Mouse (Mus musculus) gastrocnemius, adult 2 months (tissue): ENCODE measurements around the gene Chml. TPM values are rescaled to one million over a fixed set of nuclear protein-coding genes. Genes with fewer than 3 reads are reported as not detected.

Experiments used
- DNase-seq: peaks from one replicate; pipeline ENCODE4 v3.0.0; 2022
- H3K27ac ChIP-seq: fragments of 200-600 bp; 2 replicates; pipeline ENCODE4 v1.8.1; 2022; ENCODE audit warnings: mild to moderate bottlenecking
- H3K4me3 ChIP-seq: fragments of 200-600 bp; 2 replicates; pipeline ENCODE4 v1.8.1; 2022; ENCODE audit warnings: mild to moderate bottlenecking, moderate library complexity
- CTCF ChIP-seq: fragments of 200-600 bp; IDR thresholded peaks from 2 replicates; pipeline ENCODE4 v1.8.1; 2022; ENCODE audit warnings: antibody characterized with exemption, mild to moderate bottlenecking, moderate library complexity
- intact Hi-C: fragments of 180-260 bp; cut with DNase I; formaldehyde crosslinking; loops from one replicate; pipeline ENCODE4 v1.15.1; 2025
- long read RNA-seq, 2 experiments: library from polyadenylated mRNA; stranded (forward); transcript quantifications; one replicate each; pipeline ENCODE4 v2.0.0; 2021
- total RNA-seq, 2 experiments: library from RNA; stranded (reverse); gene quantifications; 2 replicates each; pipeline ENCODE4 v1.2.3; 2021

The Chml gene
- 1 to 10 TPM; 3.0 to 3.4 TPM for total RNA-seq
- long read RNA-seq, experiment 1, partial matches to known transcripts: 0 of 1 reads
- long read RNA-seq, experiment 1, other reads (novel, unspliced or antisense): 1 of 1 reads
- long read RNA-seq, experiment 2, full-length matches to known transcripts: 1 of 1 reads
- long read RNA-seq, experiment 2, partial matches to known transcripts: 0 of 1 reads
- long read RNA-seq, experiment 2, other reads (novel, unspliced or antisense): 0 of 1 reads

GRCm38 (mm10) chr1:175692246-175692996, at the start of gene Chml, which contains the start of gene Opn3:
Chml (minus strand) TSS chr1:175692901.
Opn3 (minus strand) TSS chr1:175692776.
- DNase-seq: peak; percentile 99
- no peak for TF ChIP-seq CTCF
- Histone ChIP-seq H3K27ac (peak within 1 kb of the TSS; percentile 92), H3K4me3 (peak within 1 kb of the TSS; percentile 91)
- intact Hi-C loops: loop anchor here (2.0 to 10.0 kb wide), 3 partner anchors 68 to 1752 kb away; partner anchors contain the start of genes Exo1, Fh1 and Zbtb18

GRCm38 (mm10) chr1:175725771-175726170, 33.1 kb upstream of the Chml start:
- no peak for DNase-seq

GRCm38 (mm10) chr1:175716832-175717231, 24.1 kb upstream of the Chml start:
- intact Hi-C loops: no loop called here
- TF ChIP-seq CTCF: no peak
- Histone ChIP-seq H3K4me3 (no peak overlapping the region), H3K27ac (no peak overlapping the region)
- no peak for DNase-seq

More at GRCm38 (mm10) chr1:175725771-175726170, 33.1 kb upstream of the Chml start:
- intact Hi-C loops: no loop called here
- no peak for TF ChIP-seq CTCF
- H3K27ac ChIP-seq: no peak overlapping the region
- no peak overlapping the region for H3K4me3 ChIP-seq

GRCm38 (mm10) chr1:175712338-175712909, 19.7 kb upstream of the Chml start:
- intact Hi-C loops: no loop called here

GRCm38 (mm10) chr1:175708013-175708412, 15.3 kb upstream of the Chml start:
- TF ChIP-seq CTCF: no peak
- no peak for DNase-seq
- intact Hi-C loops: no loop called here
- Histone ChIP-seq H3K27ac (no peak overlapping the region), H3K4me3 (no peak overlapping the region)

More at GRCm38 (mm10) chr1:175712338-175712909, 19.7 kb upstream of the Chml start:
- peak; percentile 24 for DNase-seq
- H3K4me3 ChIP-seq: no peak overlapping the region
- H3K27ac ChIP-seq: no peak overlapping the region
- TF ChIP-seq CTCF: no peak

GRCm38 (mm10) chr1:175707599-175707998, 14.9 kb upstream of the Chml start:
- TF ChIP-seq CTCF: no peak
- DNase-seq: no peak
- intact Hi-C loops: no loop called here

GRCm38 (mm10) chr1:175701145-175701544, 8.4 kb upstream of the Chml start:
- no peak overlapping the region for H3K4me3 ChIP-seq
- intact Hi-C loops: no loop called here
- DNase-seq: no peak
- no peak overlapping the region for H3K27ac ChIP-seq
- TF ChIP-seq CTCF: no peak

More at GRCm38 (mm10) chr1:175707599-175707998, 14.9 kb upstream of the Chml start:
- Histone ChIP-seq H3K27ac (no peak overlapping the region), H3K4me3 (no peak overlapping the region)

- no peak for DNase-seq
- Histone ChIP-seq H3K27ac (no peak overlapping the region), H3K4me3 (no peak overlapping the region)
- intact Hi-C loops: loop anchor here (10.0 kb wide), 1 partner anchor 1745 kb away; the partner anchor contains the start of gene Zbtb18
- no peak for TF ChIP-seq CTCF
Observed at GRCm38 (mm10) chr1:175699796-175700195, 7.1 kb upstream of the Chml start.

- no peak for TF ChIP-seq CTCF
- Histone ChIP-seq H3K27ac (no peak overlapping the region), H3K4me3 (no peak overlapping the region)
- DNase-seq: no peak
- intact Hi-C loops: loop anchor here (10.0 kb wide), 1 partner anchor 1745 kb away; the partner anchor contains the start of gene Zbtb18
Observed at GRCm38 (mm10) chr1:175699375-175699774, 6.7 kb upstream of the Chml start.

GRCm38 (mm10) chr1:175698293-175698692, 5.6 kb upstream of the Chml start, which contains the start of gene Wdr64:
Wdr64 (plus strand) TSS chr1:175698593.
- DNase-seq: no peak
- Histone ChIP-seq H3K27ac (no peak within 1 kb of the TSS), H3K4me3 (no peak within 1 kb of the TSS)
- no peak for TF ChIP-seq CTCF
- intact Hi-C loops: loop anchor here (10.0 kb wide), 1 partner anchor 1747 kb away; the partner anchor contains the start of gene Zbtb18

- DNase-seq: no peak
- peak overlapping the region; percentile 91 for H3K4me3 ChIP-seq
- TF ChIP-seq CTCF: no peak
- H3K27ac ChIP-seq: no peak overlapping the region
- intact Hi-C loops: loop anchor here (2.0 to 10.0 kb wide), 3 partner anchors 69 to 1751 kb away; partner anchors contain the start of genes Exo1, Fh1 and Zbtb18
Observed at GRCm38 (mm10) chr1:175693429-175693960, 794 bp upstream of the Chml start.

- H3K27ac ChIP-seq: peak overlapping the region; percentile 92; the same call in 1 of the 2 replicates
- intact Hi-C loops: loop anchor here (2.0 to 10.0 kb wide), 3 partner anchors 68 to 1752 kb away; partner anchors contain the start of genes Exo1, Fh1 and Zbtb18
- TF ChIP-seq CTCF: no peak
- no peak for DNase-seq
- peak overlapping the region; percentile 91 for H3K4me3 ChIP-seq
Observed at GRCm38 (mm10) chr1:175692997-175693361, 278 bp upstream of the Chml start.
